Mouse (Mus musculus): ENCODE measurements around the gene Trim56. TPM values are rescaled to one million over a fixed set of nuclear protein-coding genes. Genes with fewer than 3 reads are reported as not detected.
"Not testable (repeated sequence)": the region's sequence is repeated elsewhere in the genome, so short reads cannot be mapped to it uniquely, and the experiment has no call there.

The Trim56 gene
- polyA plus RNA-seq, 1 experiment from 2014 or later = 12.2 TPM

- WGBS = 2% methylated on average over 3 of the region's 3 CpGs
- H3K27me3 ChIP-seq (ENCODE audit: control insufficient read depth, insufficient read depth, low read depth, low read length) = no peaks in the 10 kb centered on the region
- no peaks in the 10 kb centered on the region for H3K36me3 ChIP-seq (ENCODE audit: control insufficient read depth, insufficient read depth, low read length)
- no peaks in the 10 kb centered on the region for H3K9me3 ChIP-seq (ENCODE audit: control insufficient read depth, low read length)
- H3K4me3 ChIP-seq (ENCODE audit: low read length) = no peak overlapping the region
- H3K4me1 ChIP-seq (replicated peaks; ENCODE audit: control insufficient read depth, insufficient read depth, low read length) = no peaks in the 10 kb centered on the region
- no peak for ATAC-seq (ENCODE audit: low read depth)
- no peak overlapping the region for H3K27ac ChIP-seq (ENCODE audit: low read length)
- no peak overlapping the region for H3K9ac ChIP-seq (ENCODE audit: low read length)
- no peak overlapping the region for H3K4me2 ChIP-seq (ENCODE audit: low read depth, low read length)
Measured at GRCm38 (mm10) chr5:137131490-137131889, 15.5 kb upstream of the Trim56 start.

DNA sequence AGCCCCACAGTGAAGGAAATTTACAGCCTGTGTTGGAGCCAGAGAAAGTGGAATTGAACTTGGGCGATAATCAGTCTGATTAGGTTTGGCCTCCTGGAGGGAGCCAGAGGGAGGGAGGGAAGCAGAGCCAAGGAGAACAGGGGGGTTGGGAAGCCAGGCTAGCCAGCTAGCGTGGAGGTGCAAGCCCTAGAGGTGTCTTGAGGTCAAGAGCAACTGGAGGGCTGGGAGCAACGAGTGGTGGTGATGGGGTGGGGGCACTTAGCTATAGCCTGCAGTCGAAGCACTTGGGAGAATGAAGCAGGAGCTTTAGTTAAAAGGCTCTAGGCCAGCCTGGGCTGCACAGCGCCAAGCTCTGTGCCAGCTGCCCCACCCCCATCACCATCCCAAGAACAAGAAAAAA is 13.3 kb upstream of the Trim56 start:
- Histone ChIP-seq H3K36me3 (ENCODE audit: control insufficient read depth, insufficient read depth, low read length) (no peaks in the 10 kb centered on the region), H3K9me3 (ENCODE audit: control insufficient read depth, low read length) (no peaks in the 10 kb centered on the region), H3K4me2 (ENCODE audit: low read depth, low read length) (no peak overlapping the region), H3K9ac (ENCODE audit: low read length) (no peak overlapping the region), H3K27me3 (ENCODE audit: control insufficient read depth, insufficient read depth, low read depth, low read length) (no peaks in the 10 kb centered on the region), H3K4me1 (replicated peaks; ENCODE audit: control insufficient read depth, insufficient read depth, low read length) (no peaks in the 10 kb centered on the region), H3K4me3 (ENCODE audit: low read length) (no peak overlapping the region), H3K27ac (ENCODE audit: low read length) (no peak overlapping the region)
- 15% methylated on average over 5 of the region's 5 CpGs for WGBS
- no peak for ATAC-seq (ENCODE audit: low read depth)

DNA sequence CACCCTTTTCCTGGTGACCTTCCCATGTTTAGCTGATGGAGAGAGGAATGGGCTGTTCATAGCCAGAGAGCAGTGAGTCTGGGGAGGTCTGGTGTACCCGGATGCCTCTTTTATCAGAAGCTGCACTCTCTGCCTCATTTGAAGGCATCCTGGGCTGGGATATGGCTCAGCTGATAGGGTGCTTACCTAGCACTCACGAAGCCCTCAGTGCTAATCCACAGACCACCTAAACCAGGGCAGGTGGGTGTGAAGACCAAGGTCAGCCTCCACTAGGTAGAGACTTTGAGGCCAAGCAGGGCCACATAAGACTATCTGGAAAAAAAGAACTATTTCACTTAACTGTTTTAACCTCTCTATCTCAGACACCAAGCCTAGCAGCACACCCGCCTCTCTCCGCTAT is 7.5 kb upstream of the Trim56 start:
- no peak for ATAC-seq (ENCODE audit: low read depth)
- no peak overlapping the region for H3K4me2 ChIP-seq (ENCODE audit: low read depth, low read length)
- no peak overlapping the region for H3K27ac ChIP-seq (ENCODE audit: low read length)
- H3K9me3 ChIP-seq (ENCODE audit: control insufficient read depth, low read length) = no peaks in the 10 kb centered on the region
- H3K4me1 ChIP-seq (replicated peaks; ENCODE audit: control insufficient read depth, insufficient read depth, low read length) = peaks cover 4% of the 10 kb centered on the region; the same call in 1 of the 2 replicates
- H3K4me3 ChIP-seq (ENCODE audit: low read length) = no peak overlapping the region
- no peak overlapping the region for H3K9ac ChIP-seq (ENCODE audit: low read length)
- 75% methylated on average over 4 of the region's 4 CpGs for WGBS
- H3K27me3 ChIP-seq (ENCODE audit: control insufficient read depth, insufficient read depth, low read depth, low read length) = no peaks in the 10 kb centered on the region
- no peaks in the 10 kb centered on the region for H3K36me3 ChIP-seq (ENCODE audit: control insufficient read depth, insufficient read depth, low read length)

DNA sequence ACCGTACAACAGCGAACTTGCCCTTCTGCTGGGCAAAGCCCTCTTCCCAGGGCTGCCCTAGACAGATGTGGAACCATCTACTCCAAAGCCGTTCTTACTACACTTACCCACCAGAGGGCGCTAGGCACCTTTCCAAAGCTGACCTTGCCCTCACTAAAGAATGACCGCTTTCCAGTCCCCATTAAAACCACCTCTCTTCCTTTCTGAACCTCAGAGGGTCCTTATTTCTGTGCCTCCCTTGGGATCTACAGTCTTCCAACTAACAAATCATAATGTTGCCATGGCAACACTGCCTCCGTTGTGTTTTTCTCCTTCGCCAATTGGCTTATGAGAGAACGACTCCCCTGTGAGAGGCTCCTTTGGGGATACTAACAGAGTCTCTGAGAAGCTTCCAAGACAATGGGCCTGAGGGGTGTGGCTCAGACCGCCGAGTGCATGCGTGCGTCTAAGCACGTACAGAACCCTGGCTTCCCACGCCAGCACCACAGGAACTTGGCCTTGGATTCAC is 6.7 kb upstream of the Trim56 start:
- Histone ChIP-seq H3K27ac (ENCODE audit: low read length) (no peak overlapping the region), H3K4me3 (ENCODE audit: low read length) (no peak overlapping the region), H3K9ac (ENCODE audit: low read length) (no peak overlapping the region), H3K36me3 (ENCODE audit: control insufficient read depth, insufficient read depth, low read length) (no peaks in the 10 kb centered on the region), H3K4me2 (ENCODE audit: low read depth, low read length) (no peak overlapping the region), H3K27me3 (ENCODE audit: control insufficient read depth, insufficient read depth, low read depth, low read length) (no peaks in the 10 kb centered on the region), H3K9me3 (ENCODE audit: control insufficient read depth, low read length) (no peaks in the 10 kb centered on the region), H3K4me1 (replicated peaks; ENCODE audit: control insufficient read depth, insufficient read depth, low read length) (peaks cover 4% of the 10 kb centered on the region; the same call in 1 of the 2 replicates)
- WGBS = 12% methylated on average over 14 of the region's 14 CpGs
- peak; percentile 61 for ATAC-seq (ENCODE audit: low read depth)

- peaks cover 9% of the 10 kb centered on the region for H3K4me1 ChIP-seq (replicated peaks; ENCODE audit: control insufficient read depth, insufficient read depth, low read length)
- H3K4me2 ChIP-seq (ENCODE audit: low read depth, low read length) = no peak overlapping the region
- no peaks in the 10 kb centered on the region for H3K27me3 ChIP-seq (ENCODE audit: control insufficient read depth, insufficient read depth, low read depth, low read length)
- WGBS = 71% methylated on average over 4 of the region's 4 CpGs
- H3K9ac ChIP-seq (ENCODE audit: low read length) = no peak overlapping the region
- no peak overlapping the region for H3K4me3 ChIP-seq (ENCODE audit: low read length)
- no peaks in the 10 kb centered on the region for H3K9me3 ChIP-seq (ENCODE audit: control insufficient read depth, low read length)
- no peaks in the 10 kb centered on the region for H3K36me3 ChIP-seq (ENCODE audit: control insufficient read depth, insufficient read depth, low read length)
- ATAC-seq (ENCODE audit: low read depth) = no peak
- no peak overlapping the region for H3K27ac ChIP-seq (ENCODE audit: low read length)
Measured at GRCm38 (mm10) chr5:137121280-137121679, 5.3 kb upstream of the Trim56 start.

DNA sequence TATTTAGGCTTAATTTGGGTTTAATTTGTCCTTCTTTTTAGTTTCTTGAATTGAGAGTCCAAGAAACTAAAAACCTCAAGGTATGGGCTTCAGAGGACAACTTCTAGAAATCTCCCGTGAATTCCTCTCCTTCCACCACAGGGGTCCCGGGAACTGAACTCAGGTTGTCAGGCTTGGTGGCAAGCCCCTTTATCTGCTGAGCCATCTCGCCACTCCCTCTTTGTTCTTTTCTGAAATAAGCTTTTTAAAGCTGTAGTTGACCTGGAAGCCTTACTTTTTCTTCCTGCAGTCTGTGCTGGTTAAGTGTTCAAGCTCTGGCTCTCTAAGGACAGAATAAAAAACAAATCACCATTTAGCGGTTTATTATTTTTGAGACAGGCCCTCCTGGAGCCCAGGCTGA is 2.9 kb upstream of the Trim56 start:
- H3K27me3 ChIP-seq (ENCODE audit: control insufficient read depth, insufficient read depth, low read depth, low read length) = no peaks in the 10 kb centered on the region
- peaks cover 3% of the 10 kb centered on the region for H3K36me3 ChIP-seq (ENCODE audit: control insufficient read depth, insufficient read depth, low read length)
- no peak overlapping the region for H3K27ac ChIP-seq (ENCODE audit: low read length)
- H3K4me2 ChIP-seq (ENCODE audit: low read depth, low read length) = no peak overlapping the region
- no peaks in the 10 kb centered on the region for H3K9me3 ChIP-seq (ENCODE audit: control insufficient read depth, low read length)
- 78% methylated on average over 4 of the region's 4 CpGs for WGBS
- ATAC-seq (ENCODE audit: low read depth) = no peak
- H3K4me1 ChIP-seq (replicated peaks; ENCODE audit: control insufficient read depth, insufficient read depth, low read length) = peaks cover 17% of the 10 kb centered on the region
- H3K4me3 ChIP-seq (ENCODE audit: low read length) = no peak overlapping the region
- H3K9ac ChIP-seq (ENCODE audit: low read length) = no peak overlapping the region

DNA sequence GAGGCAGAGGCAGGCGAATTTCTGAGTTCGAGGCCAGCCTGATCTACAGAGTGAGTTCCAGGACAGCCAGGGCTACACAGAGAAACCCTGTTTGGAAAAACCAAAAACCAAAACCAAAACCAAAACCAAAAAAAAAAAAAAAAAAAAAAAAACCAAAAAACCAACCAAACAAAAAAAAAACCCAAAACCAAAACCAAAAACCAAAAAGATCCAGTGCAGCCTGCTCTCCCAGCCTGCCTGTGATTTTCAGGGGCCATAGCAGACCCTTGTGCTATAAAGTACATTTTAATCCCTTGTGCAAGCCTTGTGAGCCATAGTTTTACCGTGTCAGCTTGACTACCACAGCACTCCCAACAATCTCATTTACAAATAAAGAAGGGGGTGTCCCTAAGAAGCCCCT is 2.0 kb upstream of the Trim56 start:
- H3K4me3 ChIP-seq (ENCODE audit: low read length); ATAC-seq (ENCODE audit: low read depth); H3K27me3 ChIP-seq (ENCODE audit: control insufficient read depth, insufficient read depth, low read depth, low read length); H3K4me2 ChIP-seq (ENCODE audit: low read depth, low read length); H3K9me3 ChIP-seq (ENCODE audit: control insufficient read depth, low read length); H3K27ac ChIP-seq (ENCODE audit: low read length); H3K9ac ChIP-seq (ENCODE audit: low read length): not testable (repeated sequence)
- WGBS = 91% methylated on average over 3 of the region's 3 CpGs
- H3K36me3 ChIP-seq (ENCODE audit: control insufficient read depth, insufficient read depth, low read length) = peaks cover 12% of the 10 kb centered on the region
- H3K4me1 ChIP-seq (replicated peaks; ENCODE audit: control insufficient read depth, insufficient read depth, low read length) = peaks cover 17% of the 10 kb centered on the region

DNA sequence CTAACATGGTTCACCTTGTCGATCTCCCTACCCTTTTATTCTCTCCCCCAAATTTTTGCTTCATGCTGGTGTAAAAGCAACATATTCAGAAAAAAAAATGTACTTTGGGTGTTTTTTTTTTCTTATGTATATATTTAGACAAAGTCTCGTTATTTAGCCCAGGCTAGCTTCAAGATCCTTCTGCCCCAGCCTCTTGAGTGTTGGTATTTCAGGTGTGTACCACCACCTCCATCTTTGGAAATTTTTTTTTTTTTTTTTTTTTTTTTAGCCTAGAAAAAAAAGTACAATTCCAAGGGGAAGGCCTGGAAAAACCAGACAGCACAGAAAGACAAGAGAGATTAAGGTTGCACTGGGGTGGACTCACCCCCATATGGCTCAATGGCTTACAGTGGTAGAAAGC is 978 bp upstream of the Trim56 start:
- Histone ChIP-seq H3K4me3 (ENCODE audit: low read length) (no peak overlapping the region), H3K36me3 (ENCODE audit: control insufficient read depth, insufficient read depth, low read length) (peaks cover 19% of the 10 kb centered on the region), H3K4me1 (replicated peaks; ENCODE audit: control insufficient read depth, insufficient read depth, low read length) (peaks cover 13% of the 10 kb centered on the region), H3K9ac (ENCODE audit: low read length) (no peak overlapping the region), H3K9me3 (ENCODE audit: control insufficient read depth, low read length) (no peaks in the 10 kb centered on the region), H3K4me2 (ENCODE audit: low read depth, low read length) (no peak overlapping the region), H3K27ac (ENCODE audit: low read length) (no peak overlapping the region), H3K27me3 (ENCODE audit: control insufficient read depth, insufficient read depth, low read depth, low read length) (no peaks in the 10 kb centered on the region)
- ATAC-seq (ENCODE audit: low read depth) = no peak
- WGBS = 71% methylated on average over 2 of the region's 2 CpGs

- Histone ChIP-seq H3K27ac (ENCODE audit: low read length) (peak overlapping the region; percentile 41), H3K27me3 (ENCODE audit: control insufficient read depth, insufficient read depth, low read depth, low read length) (no peaks in the 10 kb centered on the region), H3K9ac (ENCODE audit: low read length) (peak overlapping the region; percentile 88), H3K4me3 (ENCODE audit: low read length) (peak overlapping the region; percentile 78), H3K36me3 (ENCODE audit: control insufficient read depth, insufficient read depth, low read length) (peaks cover 27% of the 10 kb centered on the region), H3K4me1 (replicated peaks; ENCODE audit: control insufficient read depth, insufficient read depth, low read length) (peaks cover 13% of the 10 kb centered on the region), H3K4me2 (ENCODE audit: low read depth, low read length) (peak overlapping the region; percentile 84), H3K9me3 (ENCODE audit: control insufficient read depth, low read length) (no peaks in the 10 kb centered on the region)
- 61% methylated on average over 9 of the region's 9 CpGs for WGBS
- ATAC-seq (ENCODE audit: low read depth) = no peak
Measured at GRCm38 (mm10) chr5:137114891-137115561, 983 bp downstream of the Trim56 start.
